Mouse (Mus musculus): ENCODE results near the gene Apoc1. TPM values are rescaled to one million over a fixed set of nuclear protein-coding genes. Genes with fewer than 3 reads are reported as not detected.

Gene Apoc1
- polyA plus RNA-seq, 1 experiment from 2014 or later, result 79.6 TPM

- no peaks in the 10 kb centered on the region for H3K9me3 ChIP-seq (ENCODE audit: control insufficient read depth, low read length)
- peak overlapping the region; percentile 99 for H3K9ac ChIP-seq (ENCODE audit: low read length)
- peak overlapping the region; percentile 99 for H3K4me3 ChIP-seq (ENCODE audit: low read depth, low read length)
- no peaks in the 10 kb centered on the region for H3K27me3 ChIP-seq (ENCODE audit: control insufficient read depth, insufficient read depth, low read length)
- DNase-seq (ENCODE audit: low spot score) (no peak), ATAC-seq (ENCODE audit: low FRiP score, low TSS enrichment) (no peak)
- peaks cover 6% of the 10 kb centered on the region; the same call in 1 of the 2 replicates for H3K4me1 ChIP-seq (replicated peaks; ENCODE audit: control insufficient read depth, insufficient read depth)
- 11% methylated on average over 8 of the region's 8 CpGs for WGBS
- peak overlapping the region; percentile 92 for H3K4me2 ChIP-seq (replicated peaks; ENCODE audit: low read depth)
- TF ChIP-seq EP300 (optimal IDR thresholded peaks at IDR 0.05) (no peak), CTCF (IDR thresholded peaks at IDR 0.05; ENCODE audit: low read depth) (no peak)
- no peak overlapping the region for H3K27ac ChIP-seq (replicated peaks)
- no peaks in the 10 kb centered on the region for H3K36me3 ChIP-seq (ENCODE audit: control insufficient read depth, insufficient read depth, low read length)
Measured at GRCm38 (mm10) chr7:19663940-19664339, 28.5 kb downstream of the Apoc1 start.

GRCm38 (mm10) chr7:19652614-19653013 is 39.8 kb downstream of the Apoc1 start:
- ATAC-seq (ENCODE audit: low FRiP score, low TSS enrichment) (no peak), DNase-seq (ENCODE audit: low spot score) (no peak)
- no peaks in the 10 kb centered on the region for H3K9me3 ChIP-seq (ENCODE audit: control insufficient read depth, low read length)
- peaks cover 7% of the 10 kb centered on the region; the same call in 1 of the 2 replicates for H3K36me3 ChIP-seq (ENCODE audit: control insufficient read depth, insufficient read depth, low read length)
- no peaks in the 10 kb centered on the region for H3K4me1 ChIP-seq (replicated peaks; ENCODE audit: control insufficient read depth, insufficient read depth)
- TF ChIP-seq CTCF (IDR thresholded peaks at IDR 0.05; ENCODE audit: low read depth) (no peak), EP300 (optimal IDR thresholded peaks at IDR 0.05) (no peak)
- no peaks in the 10 kb centered on the region for H3K27me3 ChIP-seq (ENCODE audit: control insufficient read depth, insufficient read depth, low read length)
- no peak overlapping the region for H3K4me2 ChIP-seq (replicated peaks; ENCODE audit: low read depth)
- H3K4me3 ChIP-seq (ENCODE audit: low read depth, low read length), result no peak overlapping the region
- no peak overlapping the region for H3K9ac ChIP-seq (ENCODE audit: low read length)
- no peak overlapping the region for H3K27ac ChIP-seq (replicated peaks)
- WGBS, result 97% methylated on average over 2 of the region's 2 CpGs

GRCm38 (mm10) chr7:19651063-19651786 is 41.2 kb downstream of the Apoc1 start:
- no peak overlapping the region for H3K4me3 ChIP-seq (ENCODE audit: low read depth, low read length)
- H3K27ac ChIP-seq (replicated peaks), result no peak overlapping the region
- no peak overlapping the region for H3K4me2 ChIP-seq (replicated peaks; ENCODE audit: low read depth)
- no peaks in the 10 kb centered on the region for H3K9me3 ChIP-seq (ENCODE audit: control insufficient read depth, low read length)
- 65% methylated on average over 6 of the region's 6 CpGs for WGBS
- peaks cover 9% of the 10 kb centered on the region; the same call in 1 of the 2 replicates for H3K36me3 ChIP-seq (ENCODE audit: control insufficient read depth, insufficient read depth, low read length)
- H3K9ac ChIP-seq (ENCODE audit: low read length), result no peak overlapping the region
- ATAC-seq (ENCODE audit: low FRiP score, low TSS enrichment) (no peak), DNase-seq (ENCODE audit: low spot score) (no peak)
- no peaks in the 10 kb centered on the region for H3K4me1 ChIP-seq (replicated peaks; ENCODE audit: control insufficient read depth, insufficient read depth)
- H3K27me3 ChIP-seq (ENCODE audit: control insufficient read depth, insufficient read depth, low read length), result no peaks in the 10 kb centered on the region
- no peak for TF ChIP-seq EP300 (optimal IDR thresholded peaks at IDR 0.05)
- TF ChIP-seq CTCF (IDR thresholded peaks at IDR 0.05; ENCODE audit: low read depth), result no peak

GRCm38 (mm10) chr7:19641223-19641622 is 51.2 kb downstream of the Apoc1 start:
- no peaks in the 10 kb centered on the region for H3K27me3 ChIP-seq (ENCODE audit: control insufficient read depth, insufficient read depth, low read length)
- H3K4me1 ChIP-seq (replicated peaks; ENCODE audit: control insufficient read depth, insufficient read depth), result no peaks in the 10 kb centered on the region
- H3K9ac ChIP-seq (ENCODE audit: low read length), result no peak overlapping the region
- no peak overlapping the region for H3K27ac ChIP-seq (replicated peaks)
- WGBS, result 97% methylated on average over 4 of the region's 4 CpGs
- TF ChIP-seq CTCF (IDR thresholded peaks at IDR 0.05; ENCODE audit: low read depth), result no peak
- TF ChIP-seq EP300 (optimal IDR thresholded peaks at IDR 0.05), result no peak
- no peaks in the 10 kb centered on the region for H3K9me3 ChIP-seq (ENCODE audit: control insufficient read depth, low read length)
- no peak overlapping the region for H3K4me3 ChIP-seq (ENCODE audit: low read depth, low read length)
- ATAC-seq (ENCODE audit: low FRiP score, low TSS enrichment) (no peak), DNase-seq (ENCODE audit: low spot score) (no peak)
- H3K4me2 ChIP-seq (replicated peaks; ENCODE audit: low read depth), result no peak overlapping the region
- H3K36me3 ChIP-seq (ENCODE audit: control insufficient read depth, insufficient read depth, low read length), result peaks cover 43% of the 10 kb centered on the region

Other genes with a start within 250 kb of the Apoc1 start
- 5.2 and 5.3 TPM in 2 replicates for gene Mark4, start 233.8 kb downstream of the Apoc1 start, polyA plus RNA-seq (2015; fragmentation: Nextera tagmentation; extraction: Ambion mirVana)
- 0.97 and 1.1 TPM in 2 replicates for gene Exoc3l2, start 229.3 kb downstream of the Apoc1 start, polyA plus RNA-seq (2015; fragmentation: Nextera tagmentation; extraction: Ambion mirVana)
- 3.2 and 3.7 TPM in 2 replicates for gene Bloc1s3, start 184.3 kb downstream of the Apoc1 start, polyA plus RNA-seq (2015; fragmentation: Nextera tagmentation; extraction: Ambion mirVana)
- 113 and 123 TPM in 2 replicates for gene Trappc6a, start 184.3 kb downstream of the Apoc1 start, polyA plus RNA-seq (2015; fragmentation: Nextera tagmentation; extraction: Ambion mirVana)
- 30.8 and 33.0 TPM in 2 replicates for gene Nkpd1, start 174.8 kb downstream of the Apoc1 start, polyA plus RNA-seq (2015; fragmentation: Nextera tagmentation; extraction: Ambion mirVana)
- gene Ppp1r37, start 129.6 kb downstream of the Apoc1 start, polyA plus RNA-seq (2015; fragmentation: Nextera tagmentation; extraction: Ambion mirVana), result 16.5 and 21.2 TPM in 2 replicates
- 3.7 and 5.0 TPM in 2 replicates for gene Zfp296, start 115.4 kb downstream of the Apoc1 start, polyA plus RNA-seq (2015; fragmentation: Nextera tagmentation; extraction: Ambion mirVana)
- gene Gemin7, start 115.1 kb downstream of the Apoc1 start, polyA plus RNA-seq (2015; fragmentation: Nextera tagmentation; extraction: Ambion mirVana), result 108 and 114 TPM in 2 replicates
- 19.0 and 21.5 TPM in 2 replicates for gene Clasrp, start 88.2 kb downstream of the Apoc1 start, polyA plus RNA-seq (2015; fragmentation: Nextera tagmentation; extraction: Ambion mirVana)
- 7.3 and 8.7 TPM in 2 replicates for gene Relb, start 63.2 kb downstream of the Apoc1 start, polyA plus RNA-seq (2015; fragmentation: Nextera tagmentation; extraction: Ambion mirVana)
- 55.0 and 65.1 TPM in 2 replicates for gene Clptm1, start 27.6 kb downstream of the Apoc1 start, polyA plus RNA-seq (2015; fragmentation: Nextera tagmentation; extraction: Ambion mirVana)
- 8.7 and 10.7 TPM in 2 replicates for gene Apoc2, start 14.7 kb downstream of the Apoc1 start, polyA plus RNA-seq (2015; fragmentation: Nextera tagmentation; extraction: Ambion mirVana)
- gene Gm44805, start 11.2 kb downstream of the Apoc1 start, polyA plus RNA-seq (2015; fragmentation: Nextera tagmentation; extraction: Ambion mirVana), result not detected in 2 replicates
- 2.8 and 6.1 TPM in 2 replicates for gene Apoc4, start 11.2 kb downstream of the Apoc1 start, polyA plus RNA-seq (2015; fragmentation: Nextera tagmentation; extraction: Ambion mirVana)
- 383 and 436 TPM in 2 replicates for gene Apoe, start 6.5 kb upstream of the Apoc1 start, polyA plus RNA-seq (2015; fragmentation: Nextera tagmentation; extraction: Ambion mirVana)
- 98.0 and 105 TPM in 2 replicates for gene Tomm40, start 22.8 kb upstream of the Apoc1 start, polyA plus RNA-seq (2015; fragmentation: Nextera tagmentation; extraction: Ambion mirVana)
- gene Nectin2, start 57.8 kb upstream of the Apoc1 start, polyA plus RNA-seq (2015; fragmentation: Nextera tagmentation; extraction: Ambion mirVana), result 82.2 and 83.8 TPM in 2 replicates
- gene Bcam, start 78.4 kb upstream of the Apoc1 start, polyA plus RNA-seq (2015; fragmentation: Nextera tagmentation; extraction: Ambion mirVana), result 87.5 and 103 TPM in 2 replicates
- 44.4 and 48.5 TPM in 2 replicates for gene Cblc, start 104.1 kb upstream of the Apoc1 start, polyA plus RNA-seq (2015; fragmentation: Nextera tagmentation; extraction: Ambion mirVana)
- gene Bcl3, start 130.1 kb upstream of the Apoc1 start, polyA plus RNA-seq (2015; fragmentation: Nextera tagmentation; extraction: Ambion mirVana), result 8.9 and 9.1 TPM in 2 replicates
- gene Gm19345, start 159.3 kb upstream of the Apoc1 start, polyA plus RNA-seq (2015; fragmentation: Nextera tagmentation; extraction: Ambion mirVana), result 0.29 and 0.41 TPM in 2 replicates
- gene Ceacam16, start 168.6 kb upstream of the Apoc1 start, polyA plus RNA-seq (2015; fragmentation: Nextera tagmentation; extraction: Ambion mirVana), result not detected in 2 replicates
- 9.5 and 10.2 TPM in 2 replicates for gene Ceacam19, start 195.3 kb upstream of the Apoc1 start, polyA plus RNA-seq (2015; fragmentation: Nextera tagmentation; extraction: Ambion mirVana)
- gene Pvr, start 228.5 kb upstream of the Apoc1 start, polyA plus RNA-seq (2015; fragmentation: Nextera tagmentation; extraction: Ambion mirVana), result 6.2 and 6.7 TPM in 2 replicates